Mouse (Mus musculus) adrenal gland, adult 2 months (tissue): ENCODE results near the gene Slc6a5. TPM values are rescaled to one million over a fixed set of nuclear protein-coding genes. Genes with fewer than 3 reads are reported as not detected.

Experiments
- DNase-seq: peaks from one replicate; pipeline ENCODE4 v3.0.0; 2021
- long read RNA-seq: library from polyadenylated mRNA; stranded (forward); transcript quantifications from one replicate; pipeline ENCODE4 v2.0.0, GENCODE M21; 2021
- polyA plus RNA-seq: library from polyadenylated mRNA; depleted of rRNA; stranded (reverse); fragments of >200 nt; gene quantifications from 2 replicates; pipeline ENCODE4 v1.2.3, GENCODE M21; 2012; rRNA removed
- total RNA-seq, 2 experiments: library from RNA; stranded (reverse); gene quantifications; 2 replicates each; pipeline ENCODE4 v1.2.3; 2021

Gene Slc6a5
- 1 to 10 TPM; 1.3 to 2.2 TPM for total RNA-seq
- 3.1 and 3.3 TPM in 2 replicates for polyA plus RNA-seq
- long read RNA-seq = 0 reads

- DNase-seq = no peak
These were observed at the start of gene Slc6a5 for GRCm38 (mm10) chr7:49909850-49910249. Slc6a5 (plus strand) TSS chr7:49910146.

- DNase-seq = no peak
These were observed 48.8 kb upstream of the Slc6a5 start for GRCm38 (mm10) chr7:49861196-49861595.

- DNase-seq = no peak
These were observed 46.2 kb upstream of the Slc6a5 start for GRCm38 (mm10) chr7:49863753-49864152.

- peak; percentile 55 for DNase-seq
These were observed 40.3 kb upstream of the Slc6a5 start for GRCm38 (mm10) chr7:49869656-49870055.

- DNase-seq = no peak
These were observed 39.7 kb upstream of the Slc6a5 start for GRCm38 (mm10) chr7:49870276-49870675.

- DNase-seq = no peak
These were observed 32.6 kb upstream of the Slc6a5 start for GRCm38 (mm10) chr7:49877307-49877706.

GRCm38 (mm10) chr7:49879051-49879450, 30.9 kb upstream of the Slc6a5 start:
- DNase-seq = no peak

GRCm38 (mm10) chr7:49879998-49880707, 29.8 kb upstream of the Slc6a5 start:
- DNase-seq = no peak

- DNase-seq = peak; percentile 15
These were observed 27.7 kb upstream of the Slc6a5 start for GRCm38 (mm10) chr7:49882288-49882687.

GRCm38 (mm10) chr7:49882694-49883389, 27.1 kb upstream of the Slc6a5 start:
- no peak for DNase-seq

GRCm38 (mm10) chr7:49887776-49888390, 22.1 kb upstream of the Slc6a5 start:
- DNase-seq = peak; percentile 80

GRCm38 (mm10) chr7:49894786-49895185, 15.2 kb upstream of the Slc6a5 start:
- DNase-seq = no peak

- peak; percentile 37 for DNase-seq
These were observed 14.7 kb upstream of the Slc6a5 start for GRCm38 (mm10) chr7:49895296-49895695.

GRCm38 (mm10) chr7:49902003-49902552, 7.9 kb upstream of the Slc6a5 start:
- no peak for DNase-seq

GRCm38 (mm10) chr7:49907191-49908171, 2.5 kb upstream of the Slc6a5 start:
- no peak for DNase-seq

- no peak for DNase-seq
These were observed 1.6 kb upstream of the Slc6a5 start for GRCm38 (mm10) chr7:49908181-49908855.

GRCm38 (mm10) chr7:49908990-49909411, 945 bp upstream of the Slc6a5 start:
- DNase-seq = no peak

- DNase-seq = peak; percentile 28
These were observed 415 bp downstream of the Slc6a5 start for GRCm38 (mm10) chr7:49910361-49910760.

- no peak for DNase-seq
These were observed 1.4 kb downstream of the Slc6a5 start for GRCm38 (mm10) chr7:49911147-49911946.

- DNase-seq = no peak
These were observed 2.0 kb downstream of the Slc6a5 start for GRCm38 (mm10) chr7:49911947-49912262.
